Mouse (Mus musculus) lung, embryonic 15.5 days (tissue): ENCODE data around the gene Milr1. TPM values are rescaled to one million over a fixed set of nuclear protein-coding genes. Genes with fewer than 3 reads are reported as not detected.

Source experiments
- ATAC-seq: fragments of 200-750 bp; cut with Nextera tagmentation; 2 replicates; pipeline ENCODE4 v1.8.0; 2017; ENCODE audit warnings: moderate number of reproducible peaks, borderline replicate concordance; ENCODE audit not compliant: low FRiP score, low TSS enrichment; ENCODE audit errors: extremely low read depth
- H3K27ac ChIP-seq: fragments of 300-500 bp; sonication (generic); 2 replicates; pipeline ENCODE4 v1.5.1; 2015; ENCODE audit warnings: moderate library complexity, mild to moderate bottlenecking, inconsistent platforms
- H3K27me3 ChIP-seq: fragments of 300-500 bp; sonication (generic); 2 replicates; pipeline ENCODE4 v1.6.1; 2015; ENCODE audit warnings: inconsistent platforms
- H3K36me3 ChIP-seq: fragments of 300-500 bp; sonication (generic); 2 replicates; pipeline ENCODE4 v1.6.1; 2015; ENCODE audit warnings: inconsistent platforms
- H3K4me1 ChIP-seq: fragments of 300-500 bp; sonication (generic); 2 replicates; pipeline ENCODE4 v1.6.1; 2015; ENCODE audit warnings: inconsistent platforms
- H3K4me2 ChIP-seq: fragments of 300-500 bp; sonication (generic); 2 replicates; pipeline ENCODE4 v1.6.1; 2015; ENCODE audit warnings: inconsistent platforms, mild to moderate bottlenecking, moderate library complexity
- H3K4me3 ChIP-seq: fragments of 300-500 bp; sonication (generic); 2 replicates; pipeline ENCODE4 v1.5.1; 2015; ENCODE audit warnings: mild to moderate bottlenecking, inconsistent platforms
- H3K9ac ChIP-seq: fragments of 300-500 bp; sonication (generic); 2 replicates; pipeline ENCODE4 v1.6.1; 2015; ENCODE audit warnings: inconsistent platforms
- H3K9me3 ChIP-seq: fragments of 300-500 bp; sonication (generic); 2 replicates; pipeline ENCODE4 v1.6.1; 2016; ENCODE audit warnings: inconsistent platforms
- WGBS: fragments of 180-500 bp; shearing (Covaris S2); methylation state at CpG from one replicate; pipeline ENCODE4 v1.1.7; 2015; 5-methylcytosine and 5-hydroxymethylcytosine counted together
- polyA plus RNA-seq: library from polyadenylated mRNA; unstranded; fragments of >200 nt; fragmentation: Nextera tagmentation; extraction: Ambion mirVana; gene quantifications from 2 replicates; pipeline ENCODE4 v1.2.1, GENCODE M21; 2015

Gene Milr1
- polyA plus RNA-seq, 1 experiment from 2014 or later, result 2.4 TPM

DNA sequence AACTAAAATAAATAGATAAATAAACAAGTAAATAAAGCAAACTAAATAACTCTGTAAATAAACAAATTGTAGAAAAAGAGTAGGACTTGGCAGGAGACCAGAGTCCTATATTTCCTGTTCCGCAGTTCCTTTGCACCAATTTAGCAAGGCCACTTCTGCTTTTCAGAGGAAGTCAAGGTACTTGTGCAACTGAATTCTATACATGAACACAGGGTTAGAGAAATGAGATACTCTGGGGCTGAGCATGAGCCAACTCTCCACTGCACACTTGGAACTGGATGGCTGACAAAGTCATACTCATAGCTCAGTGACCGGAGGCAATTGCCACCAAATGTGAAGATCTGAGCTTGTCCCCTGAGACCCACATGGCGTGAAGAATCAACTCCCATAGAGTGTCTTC is 8.0 kb downstream of the Milr1 start:
- no peak overlapping the region for H3K4me3 ChIP-seq

DNA sequence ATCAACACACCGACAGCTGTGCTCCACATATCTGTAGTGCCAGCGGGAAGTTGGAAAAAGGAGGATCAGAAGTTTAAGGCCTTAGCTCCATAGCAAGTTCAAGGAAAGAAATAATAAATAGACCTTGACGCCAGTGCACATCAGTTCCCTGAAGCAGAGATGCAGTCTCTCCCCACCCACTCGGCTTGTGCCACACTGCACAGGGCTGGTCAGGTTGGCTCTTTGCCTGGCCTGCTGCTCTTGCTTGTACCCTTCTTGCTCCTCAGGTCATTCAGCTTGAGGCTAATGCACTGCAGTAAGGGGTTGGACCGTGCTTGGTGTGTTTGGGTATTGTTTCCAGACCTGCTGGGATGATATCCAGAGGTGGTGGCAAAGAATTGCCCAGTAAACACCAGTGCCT is 9.5 kb downstream of the Milr1 start:
- no peak for ATAC-seq
- 0 out of 2 replicates have a peak, but pooled peaks cover 4% of the 10 kb centered on the region for H3K36me3 ChIP-seq
- 85% methylated on average over 5 of the region's 5 CpGs for WGBS
- H3K4me1 ChIP-seq, result peaks cover 21% of the 10 kb centered on the region
- no peak overlapping the region for H3K9ac ChIP-seq
- H3K4me3 ChIP-seq, result no peak overlapping the region
- no peak overlapping the region for H3K4me2 ChIP-seq
- no peaks in the 10 kb centered on the region for H3K27me3 ChIP-seq
- no peaks in the 10 kb centered on the region for H3K9me3 ChIP-seq
- H3K27ac ChIP-seq, result no peak overlapping the region

More for the DNA sequence above, 8.0 kb downstream of the Milr1 start:
- no peak for ATAC-seq
- no peak overlapping the region for H3K4me2 ChIP-seq
- peaks cover 21% of the 10 kb centered on the region for H3K4me1 ChIP-seq
- H3K27me3 ChIP-seq, result no peaks in the 10 kb centered on the region
- H3K9me3 ChIP-seq, result no peaks in the 10 kb centered on the region
- no peaks in the 10 kb centered on the region for H3K36me3 ChIP-seq
- H3K9ac ChIP-seq, result no peak overlapping the region
- WGBS, result 92% methylated on average over 3 of the region's 3 CpGs
- H3K27ac ChIP-seq, result no peak overlapping the region

DNA sequence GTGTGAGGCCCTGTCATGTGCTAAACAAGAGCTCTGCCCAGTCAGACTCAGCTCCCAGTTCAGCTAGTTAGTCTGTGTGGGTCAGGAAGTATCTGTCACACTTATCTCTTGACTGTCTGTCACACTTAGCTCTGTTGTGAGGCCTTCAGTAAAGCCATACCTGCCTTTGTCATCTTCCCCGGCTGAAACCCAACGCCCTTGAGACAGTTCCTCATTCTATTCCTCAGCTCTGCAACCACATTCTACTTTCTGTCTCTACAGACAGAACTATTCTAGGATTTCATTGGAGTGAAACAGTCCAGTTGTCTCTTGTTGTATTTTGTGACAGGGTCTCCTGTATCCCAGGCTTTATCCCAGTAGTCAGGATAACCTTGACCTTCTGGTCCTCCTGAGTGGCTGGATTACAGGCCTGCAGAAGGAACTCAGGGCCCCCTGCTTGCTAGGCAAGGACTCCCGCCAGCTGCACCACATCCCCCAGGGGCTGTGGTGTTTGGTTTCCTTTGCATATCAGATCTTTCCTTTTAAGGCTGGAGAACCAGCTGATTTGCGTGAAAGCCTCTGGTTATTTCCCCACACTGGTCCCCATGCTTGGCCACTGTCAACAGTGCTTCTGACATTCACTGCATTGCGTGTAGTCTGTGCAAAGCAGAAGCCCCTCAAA is 11.2 kb downstream of the Milr1 start:
- no peak overlapping the region for H3K9ac ChIP-seq
- peaks cover 18% of the 10 kb centered on the region for H3K36me3 ChIP-seq
- no peak overlapping the region for H3K4me3 ChIP-seq
- no peaks in the 10 kb centered on the region for H3K27me3 ChIP-seq
- H3K4me2 ChIP-seq, result no peak overlapping the region
- peak; percentile 88 for ATAC-seq
- peak overlapping the region; percentile 69 for H3K27ac ChIP-seq
- peaks cover 21% of the 10 kb centered on the region for H3K4me1 ChIP-seq
- H3K9me3 ChIP-seq, result no peaks in the 10 kb centered on the region
- 19% methylated on average over 5 of the region's 5 CpGs for WGBS

DNA sequence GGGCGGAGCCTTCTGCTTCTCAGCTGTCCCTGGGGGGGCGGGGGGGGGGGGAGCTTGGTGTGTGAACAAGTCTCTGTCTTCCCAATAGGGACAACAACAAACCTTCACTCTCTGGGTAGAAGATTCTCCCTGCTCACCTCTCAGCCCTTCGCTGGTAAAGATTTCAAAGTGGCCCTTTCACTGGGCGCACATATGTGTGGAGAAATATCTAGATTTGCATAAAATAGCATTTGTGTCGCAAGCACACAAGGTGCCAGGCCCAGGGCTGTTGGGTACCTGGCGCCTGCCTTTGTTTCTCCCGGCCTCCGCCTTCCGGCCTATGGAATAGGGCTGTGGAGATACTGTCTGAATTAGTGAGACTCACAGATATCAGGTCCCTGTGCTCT is 11.8 kb downstream of the Milr1 start:
- peaks cover 24% of the 10 kb centered on the region for H3K36me3 ChIP-seq
- H3K27me3 ChIP-seq, result no peaks in the 10 kb centered on the region
- peak; percentile 1; the same call in 1 of the 2 replicates for ATAC-seq
- H3K9ac ChIP-seq, result no peak overlapping the region
- H3K27ac ChIP-seq, result peak overlapping the region; percentile 69
- no peak overlapping the region for H3K4me2 ChIP-seq
- H3K4me1 ChIP-seq, result peaks cover 21% of the 10 kb centered on the region
- no peaks in the 10 kb centered on the region for H3K9me3 ChIP-seq
- no peak overlapping the region for H3K4me3 ChIP-seq
- 70% methylated on average over 9 of the region's 9 CpGs for WGBS

DNA sequence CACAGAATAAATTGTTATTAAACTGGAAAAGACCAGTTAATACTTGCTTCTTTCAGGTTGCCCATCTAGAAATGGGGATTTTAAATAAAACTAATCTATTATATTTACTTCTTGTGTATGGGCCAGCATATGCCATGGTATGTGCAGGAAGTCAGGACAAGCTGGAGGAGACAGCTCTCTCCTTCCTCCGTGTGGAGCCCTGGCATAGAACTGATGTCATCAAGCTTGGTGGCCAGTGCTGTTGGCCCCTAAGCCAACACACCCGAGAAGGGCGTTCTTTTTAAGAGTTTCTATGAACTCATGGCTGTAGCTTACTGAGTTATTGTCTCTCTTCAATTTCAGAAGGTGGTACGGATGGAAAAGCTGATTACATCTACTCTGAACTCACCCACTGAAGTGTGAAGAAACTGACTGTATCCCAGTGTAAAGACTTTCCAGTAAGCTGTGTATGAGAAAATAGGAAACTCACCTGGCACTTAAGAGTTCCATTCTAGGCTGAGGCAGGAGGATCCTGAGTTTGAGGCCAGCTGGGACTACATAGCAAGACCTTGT is 15.7 kb downstream of the Milr1 start:
- Histone ChIP-seq H3K27ac (no peak overlapping the region), H3K4me3 (no peak overlapping the region), H3K27me3 (no peaks in the 10 kb centered on the region), H3K9me3 (no peaks in the 10 kb centered on the region), H3K4me1 (peaks cover 16% of the 10 kb centered on the region), H3K9ac (no peak overlapping the region), H3K4me2 (no peak overlapping the region), H3K36me3 (peaks cover 56% of the 10 kb centered on the region)
- no peak for ATAC-seq
- 87% methylated on average over 4 of the region's 4 CpGs for WGBS

DNA sequence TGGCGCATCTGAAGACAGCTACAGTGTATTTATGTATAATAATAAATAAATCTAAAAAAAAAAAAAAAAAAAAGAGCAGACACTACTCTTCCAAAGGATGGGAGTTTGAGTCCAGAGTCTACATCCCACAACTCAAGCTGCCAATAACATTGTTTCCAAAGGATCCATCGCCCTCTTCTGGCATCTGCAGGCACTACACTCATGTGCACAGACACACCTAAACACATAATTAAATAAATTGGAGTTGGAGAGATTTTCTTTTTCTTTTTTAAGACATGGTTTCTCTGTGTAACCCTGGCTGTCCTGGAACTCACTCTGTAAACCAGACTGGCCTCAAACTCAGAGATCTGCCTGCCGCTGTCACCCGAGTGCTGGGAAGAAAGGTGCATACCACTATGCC is 16.5 kb downstream of the Milr1 start:
- Histone ChIP-seq H3K4me1 (peaks cover 8% of the 10 kb centered on the region), H3K36me3 (peaks cover 61% of the 10 kb centered on the region), H3K4me2 (no peak overlapping the region), H3K27me3 (no peaks in the 10 kb centered on the region), H3K4me3 (no peak overlapping the region), H3K9me3 (no peaks in the 10 kb centered on the region), H3K9ac (no peak overlapping the region), H3K27ac (no peak overlapping the region)
- WGBS, result 93% methylated on average over 4 of the region's 4 CpGs
- no peak for ATAC-seq

DNA sequence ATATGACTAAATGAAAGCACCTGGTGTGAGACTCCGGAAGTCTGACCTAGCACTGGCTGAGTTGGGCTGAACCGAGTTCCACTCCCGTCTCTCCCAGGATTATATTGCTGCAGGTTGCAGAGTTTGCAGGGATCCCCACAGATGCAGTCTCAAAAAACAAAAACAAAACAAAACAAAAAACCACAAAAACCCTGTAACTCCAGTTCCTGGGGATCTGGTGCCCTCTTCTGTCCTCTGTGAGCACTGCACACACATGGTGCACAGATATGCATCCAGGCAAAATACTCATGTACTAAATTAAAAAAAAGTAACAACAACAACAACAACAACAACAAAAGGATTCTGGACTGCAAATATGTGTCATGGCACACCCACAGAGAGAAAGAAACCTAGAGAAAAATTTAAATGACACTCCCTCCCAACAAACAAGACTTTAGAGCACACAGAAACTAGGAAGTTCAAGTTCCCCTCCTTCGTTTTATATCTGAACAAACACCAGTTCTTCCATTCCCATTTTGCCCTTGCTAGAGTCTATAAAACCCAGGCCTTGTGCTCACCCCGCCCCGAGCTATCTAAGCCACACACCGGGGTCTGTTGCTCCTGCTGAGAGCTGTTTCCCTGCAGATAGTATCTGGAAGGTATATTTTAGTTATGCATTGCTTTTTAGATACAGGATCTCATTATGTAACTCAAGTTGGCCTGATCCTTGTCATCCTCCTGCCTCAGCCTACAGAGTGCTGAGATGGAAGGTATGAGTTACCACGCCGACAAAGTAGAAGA is 19.4 kb downstream of the Milr1 start:
- H3K36me3 ChIP-seq, result peaks cover 85% of the 10 kb centered on the region
- no peak for ATAC-seq
- no peak overlapping the region for H3K4me2 ChIP-seq
- no peak overlapping the region for H3K27ac ChIP-seq
- no peak overlapping the region for H3K9ac ChIP-seq
- no peak overlapping the region for H3K4me3 ChIP-seq
- WGBS, result 95% methylated on average over 9 of the region's 9 CpGs
- no peaks in the 10 kb centered on the region for H3K27me3 ChIP-seq
- H3K9me3 ChIP-seq, result no peaks in the 10 kb centered on the region
- no peaks in the 10 kb centered on the region for H3K4me1 ChIP-seq

DNA sequence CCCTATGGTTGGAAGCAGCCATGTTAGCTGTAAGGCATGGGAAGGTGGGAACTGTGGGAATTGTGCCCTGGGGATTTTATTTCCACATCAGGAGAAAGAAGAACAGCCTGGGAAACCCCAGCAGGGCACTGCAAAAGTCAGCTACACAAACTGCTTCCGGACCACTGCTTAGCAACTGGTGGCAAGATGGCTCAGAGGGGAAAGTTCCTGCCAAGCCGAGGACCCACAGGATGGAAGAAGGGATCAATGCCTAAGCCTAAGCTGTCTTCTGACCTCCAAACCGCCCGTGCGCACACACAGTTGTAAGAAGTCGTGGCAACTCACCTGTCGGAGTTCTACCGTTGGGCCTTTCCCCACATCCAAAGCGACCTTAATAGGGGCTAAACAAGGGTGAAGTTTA is 22.0 kb downstream of the Milr1 start:
- Histone ChIP-seq H3K9ac (no peak overlapping the region), H3K4me2 (no peak overlapping the region), H3K4me3 (no peak overlapping the region), H3K36me3 (peaks cover 73% of the 10 kb centered on the region), H3K27me3 (no peaks in the 10 kb centered on the region), H3K4me1 (peaks cover 8% of the 10 kb centered on the region), H3K9me3 (no peaks in the 10 kb centered on the region), H3K27ac (no peak overlapping the region)
- WGBS, result 92% methylated on average over 9 of the region's 9 CpGs
- ATAC-seq, result no peak

DNA sequence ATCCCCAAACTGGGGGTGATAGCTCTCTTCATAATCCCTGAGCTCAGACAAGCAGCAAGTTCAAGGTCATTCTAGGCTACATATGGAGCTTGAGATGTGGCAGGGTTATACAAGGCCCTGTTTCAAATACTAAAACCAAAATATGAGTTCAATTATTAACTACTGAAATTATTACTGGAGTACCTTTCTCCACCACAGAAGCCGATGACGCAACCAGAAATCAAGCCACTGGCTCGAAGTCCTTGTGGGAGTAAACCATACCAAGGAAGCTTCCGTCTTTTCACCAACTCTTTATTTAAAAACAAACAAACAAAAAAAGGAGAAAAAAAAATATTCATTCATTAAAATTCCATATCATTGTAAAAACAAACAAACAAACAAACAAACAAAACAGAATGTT is 25.9 kb downstream of the Milr1 start:
- Histone ChIP-seq H3K27me3 (no peaks in the 10 kb centered on the region), H3K4me1 (peaks cover 11% of the 10 kb centered on the region), H3K27ac (no peak overlapping the region), H3K4me3 (no peak overlapping the region), H3K36me3 (peaks cover 57% of the 10 kb centered on the region), H3K9ac (no peak overlapping the region), H3K4me2 (no peak overlapping the region), H3K9me3 (no peaks in the 10 kb centered on the region)
- WGBS, result 87% methylated on average over 4 of the region's 4 CpGs
- no peak for ATAC-seq

DNA sequence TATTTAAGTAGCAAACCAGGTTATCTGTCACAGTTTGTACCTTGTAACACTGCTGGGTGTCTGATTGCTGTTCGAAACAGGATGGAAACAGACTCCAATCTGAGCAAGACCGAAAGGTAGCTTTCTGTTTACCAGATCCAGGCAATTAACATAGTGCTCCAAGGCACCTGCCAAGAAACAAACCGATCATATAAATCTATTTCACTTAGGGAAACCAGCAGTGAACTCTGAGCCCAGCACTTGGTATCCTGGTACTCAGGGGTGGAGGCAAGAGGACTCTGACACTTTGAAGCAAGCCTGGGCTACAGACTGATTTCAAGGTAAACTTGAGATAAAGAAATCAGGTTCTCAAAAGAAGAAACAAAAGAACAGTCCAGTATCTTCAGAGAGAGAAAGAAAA is 26.4 kb downstream of the Milr1 start:
- Histone ChIP-seq H3K27me3 (no peaks in the 10 kb centered on the region), H3K36me3 (peaks cover 57% of the 10 kb centered on the region), H3K4me1 (peaks cover 11% of the 10 kb centered on the region), H3K27ac (no peak overlapping the region), H3K9me3 (no peaks in the 10 kb centered on the region), H3K4me3 (no peak overlapping the region), H3K4me2 (0 out of 2 replicates have a peak overlapping the region, but pooled peaks have one; percentile 11), H3K9ac (no peak overlapping the region)
- 93% methylated on average over 3 of the region's 3 CpGs for WGBS
- ATAC-seq, result no peak

DNA sequence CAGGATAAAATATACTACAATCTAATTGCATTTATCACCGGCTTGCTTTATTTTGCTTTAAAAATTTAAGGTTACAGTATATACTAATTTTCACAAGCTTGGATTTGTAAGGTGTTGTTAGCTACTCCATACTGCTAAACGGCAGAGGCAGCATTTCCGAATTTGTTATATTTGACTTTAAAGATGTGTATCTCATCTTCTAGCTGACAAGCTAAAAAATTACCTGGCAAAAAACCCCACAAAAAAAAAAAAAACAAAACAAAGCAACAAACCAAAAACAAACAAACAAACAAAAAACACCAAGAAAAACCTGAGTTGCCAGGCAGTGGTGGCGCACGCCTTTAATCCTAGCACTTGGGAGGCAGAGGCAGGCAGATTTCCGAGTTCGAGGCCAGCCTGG is 27.1 kb downstream of the Milr1 start:
- H3K4me1 ChIP-seq, result peaks cover 17% of the 10 kb centered on the region
- no peaks in the 10 kb centered on the region for H3K9me3 ChIP-seq
- no peak overlapping the region for H3K27ac ChIP-seq
- H3K27me3 ChIP-seq, result no peaks in the 10 kb centered on the region
- H3K4me2 ChIP-seq, result peak overlapping the region; percentile 68; the same call in 1 of the 2 replicates
- 84% methylated on average over 7 of the region's 7 CpGs for WGBS
- H3K36me3 ChIP-seq, result peaks cover 58% of the 10 kb centered on the region
- H3K4me3 ChIP-seq, result peak overlapping the region; percentile 71
- H3K9ac ChIP-seq, result no peak overlapping the region
- ATAC-seq, result no peak
